Mouse (Mus musculus) hindbrain, embryonic 10.5 days (tissue): Measurements from ENCODE around the gene Foxe1. TPM values are rescaled to one million over a fixed set of nuclear protein-coding genes. Genes with fewer than 3 reads are reported as not detected.

Experiments
- DNase-seq: peaks from one replicate; pipeline ENCODE4 v3.0.0-alpha.2; 2017; ENCODE audit warnings: low spot score
- H3K27ac ChIP-seq: fragments of 300-500 bp; sonication (generic); 2 replicates; pipeline ENCODE4 v1.5.1; 2016; ENCODE audit warnings: mild to moderate bottlenecking, moderate library complexity
- H3K27me3 ChIP-seq: fragments of 300-500 bp; sonication (generic); 2 replicates; pipeline ENCODE4 v1.6.1; 2016; ENCODE audit warnings: mild to moderate bottlenecking; ENCODE audit not compliant: poor library complexity, insufficient read depth, severe bottlenecking
- H3K36me3 ChIP-seq: fragments of 300-500 bp; sonication (generic); 2 replicates; pipeline ENCODE4 v1.6.1; 2016; ENCODE audit warnings: mild to moderate bottlenecking, moderate library complexity
- H3K4me1 ChIP-seq: fragments of 300-500 bp; sonication (generic); replicated peaks from 2 replicates; pipeline ENCODE4 v1.6.1; 2016; ENCODE audit warnings: mild to moderate bottlenecking
- H3K4me3 ChIP-seq: fragments of 300-500 bp; sonication (generic); 2 replicates; pipeline ENCODE4 v1.5.1; 2016; ENCODE audit warnings: mild to moderate bottlenecking, moderate library complexity
- H3K9me3 ChIP-seq: fragments of 300-500 bp; sonication (generic); 2 replicates; pipeline ENCODE4 v1.6.1; 2016; ENCODE audit warnings: mild to moderate bottlenecking, moderate library complexity
- WGBS: fragments of 180-500 bp; shearing (Covaris S2); methylation state at CpG from one replicate; pipeline ENCODE4 v1.1.7; 2016; 5-methylcytosine and 5-hydroxymethylcytosine counted together
- polyA plus RNA-seq: library from polyadenylated mRNA; unstranded; fragments of >200 nt; fragmentation: Nextera tagmentation; extraction: Ambion mirVana; gene quantifications from 2 replicates; pipeline ENCODE4 v1.2.1, GENCODE M21; 2016

The Foxe1 gene
- polyA plus RNA-seq, 1 experiment from 2014 or later, result 0.60 TPM

GRCm38 (mm10) chr4:46356351-46357133, 13.1 kb downstream of the Foxe1 start:
- Histone ChIP-seq H3K27ac (no peak overlapping the region), H3K36me3 (no peaks in the 10 kb centered on the region), H3K27me3 (peaks cover 57% of the 10 kb centered on the region), H3K9me3 (no peaks in the 10 kb centered on the region), H3K4me1 (peaks cover 15% of the 10 kb centered on the region), H3K4me3 (no peak overlapping the region)
- WGBS, result 51% methylated on average over 12 of the region's 12 CpGs
- peak; percentile 76 for DNase-seq

GRCm38 (mm10) chr4:46359539-46360253, 16.3 kb downstream of the Foxe1 start:
- Histone ChIP-seq H3K27ac (no peak overlapping the region), H3K27me3 (peaks cover 31% of the 10 kb centered on the region), H3K9me3 (no peaks in the 10 kb centered on the region), H3K4me3 (no peak overlapping the region), H3K36me3 (no peaks in the 10 kb centered on the region), H3K4me1 (no peaks in the 10 kb centered on the region)
- no peak for DNase-seq
- WGBS, result 84% methylated on average over 12 of the region's 12 CpGs

GRCm38 (mm10) chr4:46361258-46361657, 17.8 kb downstream of the Foxe1 start:
- H3K27ac ChIP-seq, result no peak overlapping the region
- no peaks in the 10 kb centered on the region for H3K4me1 ChIP-seq
- 78% methylated on average over 5 of the region's 5 CpGs for WGBS
- DNase-seq, result no peak
- no peaks in the 10 kb centered on the region for H3K9me3 ChIP-seq
- no peak overlapping the region for H3K4me3 ChIP-seq
- peaks cover 26% of the 10 kb centered on the region for H3K27me3 ChIP-seq
- H3K36me3 ChIP-seq, result no peaks in the 10 kb centered on the region

- H3K4me3 ChIP-seq, result no peak overlapping the region
- H3K36me3 ChIP-seq, result no peaks in the 10 kb centered on the region
- no peak overlapping the region for H3K27ac ChIP-seq
- WGBS, result 78% methylated on average over 2 of the region's 2 CpGs
- H3K9me3 ChIP-seq, result no peaks in the 10 kb centered on the region
- peaks cover 37% of the 10 kb centered on the region for H3K27me3 ChIP-seq
- DNase-seq, result no peak
- H3K4me1 ChIP-seq, result peaks cover 7% of the 10 kb centered on the region
Measured at GRCm38 (mm10) chr4:46364360-46364759, 21.0 kb downstream of the Foxe1 start.

GRCm38 (mm10) chr4:46367487-46367959, 24.1 kb downstream of the Foxe1 start:
- 27% methylated on average over 12 of the region's 12 CpGs for WGBS
- no peak for DNase-seq
- H3K27ac ChIP-seq, result no peak overlapping the region

GRCm38 (mm10) chr4:46369070-46369469, 25.7 kb downstream of the Foxe1 start:
- no peak overlapping the region for H3K27ac ChIP-seq
- H3K4me1 ChIP-seq, result peaks cover 16% of the 10 kb centered on the region
- no peak for DNase-seq
- H3K27me3 ChIP-seq, result peaks cover 63% of the 10 kb centered on the region
- WGBS, result 60% methylated on average over 4 of the region's 4 CpGs
- no peaks in the 10 kb centered on the region for H3K9me3 ChIP-seq
- no peaks in the 10 kb centered on the region for H3K36me3 ChIP-seq
- no peak overlapping the region for H3K4me3 ChIP-seq

More at GRCm38 (mm10) chr4:46367487-46367959, 24.1 kb downstream of the Foxe1 start:
- Histone ChIP-seq H3K4me3 (no peak overlapping the region), H3K27me3 (peaks cover 63% of the 10 kb centered on the region), H3K9me3 (no peaks in the 10 kb centered on the region), H3K4me1 (peaks cover 16% of the 10 kb centered on the region), H3K36me3 (no peaks in the 10 kb centered on the region)

GRCm38 (mm10) chr4:46370406-46370805, 27.0 kb downstream of the Foxe1 start:
- no peaks in the 10 kb centered on the region for H3K9me3 ChIP-seq
- no peak overlapping the region for H3K4me3 ChIP-seq
- H3K27ac ChIP-seq, result no peak overlapping the region
- H3K4me1 ChIP-seq, result peaks cover 20% of the 10 kb centered on the region
- DNase-seq, result no peak
- H3K36me3 ChIP-seq, result no peaks in the 10 kb centered on the region
- 48% methylated on average over 6 of the region's 6 CpGs for WGBS
- H3K27me3 ChIP-seq, result peaks cover 60% of the 10 kb centered on the region

- peak; percentile 56 for DNase-seq
- Histone ChIP-seq H3K27me3 (peaks cover 54% of the 10 kb centered on the region), H3K27ac (peak overlapping the region; percentile 26; the same call in 1 of the 2 replicates), H3K4me1 (peaks cover 20% of the 10 kb centered on the region), H3K9me3 (no peaks in the 10 kb centered on the region), H3K4me3 (peak overlapping the region; percentile 25), H3K36me3 (peaks cover 4% of the 10 kb centered on the region)
- WGBS, result under 1% methylated on average over 19 of the region's 19 CpGs
Measured at GRCm38 (mm10) chr4:46371030-46371429, 27.6 kb downstream of the Foxe1 start.

- H3K4me3 ChIP-seq, result peak overlapping the region; percentile 48
Measured at GRCm38 (mm10) chr4:46374455-46374854, 31.0 kb downstream of the Foxe1 start.

GRCm38 (mm10) chr4:46374869-46375368, 31.5 kb downstream of the Foxe1 start:
- 23% methylated on average over 22 of the region's 22 CpGs for WGBS
- peaks cover 20% of the 10 kb centered on the region for H3K27me3 ChIP-seq
- peaks cover 12% of the 10 kb centered on the region; the same call in 1 of the 2 replicates for H3K4me1 ChIP-seq
- peaks cover 43% of the 10 kb centered on the region for H3K36me3 ChIP-seq
- H3K9me3 ChIP-seq, result no peaks in the 10 kb centered on the region
- H3K4me3 ChIP-seq, result peak overlapping the region; percentile 48
- 0 out of 2 replicates have a peak overlapping the region, but pooled peaks have one; percentile 42 for H3K27ac ChIP-seq
- DNase-seq, result peak; percentile 79

More at GRCm38 (mm10) chr4:46374455-46374854, 31.0 kb downstream of the Foxe1 start:
- WGBS, result 52% methylated on average over 6 of the region's 6 CpGs
- Histone ChIP-seq H3K9me3 (no peaks in the 10 kb centered on the region), H3K27me3 (peaks cover 25% of the 10 kb centered on the region), H3K4me1 (peaks cover 12% of the 10 kb centered on the region; the same call in 1 of the 2 replicates), H3K36me3 (peaks cover 38% of the 10 kb centered on the region), H3K27ac (no peak overlapping the region)
- no peak for DNase-seq

- WGBS, result 41% methylated on average over 5 of the region's 5 CpGs
- Histone ChIP-seq H3K27me3 (no peaks in the 10 kb centered on the region), H3K27ac (peak overlapping the region; percentile 98), H3K9me3 (no peaks in the 10 kb centered on the region), H3K4me3 (peak overlapping the region; percentile 69), H3K4me1 (no peaks in the 10 kb centered on the region; the same call in 1 of the 2 replicates), H3K36me3 (peaks cover 35% of the 10 kb centered on the region)
- no peak for DNase-seq
Measured at GRCm38 (mm10) chr4:46388556-46388955, 45.1 kb downstream of the Foxe1 start.

GRCm38 (mm10) chr4:46389013-46389611, 45.7 kb downstream of the Foxe1 start, which contains the start of gene Trmo:
Gene Trmo (minus strand): TSS chr4:46389437.
- H3K4me3 ChIP-seq, result peak within 1 kb of the TSS; percentile 69

More at GRCm38 (mm10) chr4:46389013-46389611, 45.7 kb downstream of the Foxe1 start, which contains the start of gene Trmo:
- no peaks in the 10 kb centered on the region; the same call in 1 of the 2 replicates for H3K4me1 ChIP-seq
- H3K36me3 ChIP-seq, result peaks cover 29% of the 10 kb centered on the region
- WGBS, result under 1% methylated on average over 56 of the region's 56 CpGs
- DNase-seq, result peak; percentile 96
- H3K27ac ChIP-seq, result peak within 1 kb of the TSS; percentile 98
- H3K9me3 ChIP-seq, result no peaks in the 10 kb centered on the region
- no peaks in the 10 kb centered on the region for H3K27me3 ChIP-seq
